Mouse (Mus musculus) MEL (cell line): ENCODE data around the gene Celf2.

Source experiments
- CHD2 ChIP-seq: IDR thresholded peaks from 2 replicates; pipeline ENCODE4 v1.6.1; 2011; ENCODE audit warnings: low read length, improper control_type of control experiment
- CTCF ChIP-seq, 3 experiments: IDR thresholded peaks in 2 of 3; conservative IDR thresholded peaks in 1 of 3; 2 replicates each; pipeline ENCODE4 v1.5.1; 2011 to 2012; ENCODE audit warnings: low read length in 3 of 3, low read depth in 2 of 3, mild to moderate bottlenecking in 2 of 3, improper control_type of control experiment in 1 of 3, inconsistent platforms in 1 of 3, mixed read lengths in 1 of 3, moderate library complexity in 1 of 3; ENCODE audit not compliant: control insufficient read depth in 1 of 3, insufficient read depth in 1 of 3, poor library complexity in 1 of 3, severe bottlenecking in 1 of 3
- GATA1 ChIP-seq: IDR thresholded peaks from 2 replicates; pipeline ENCODE4 v1.6.1; 2011; ENCODE audit warnings: low read depth, low read length, improper control_type of control experiment
- POLR2A ChIP-seq, 2 experiments: IDR thresholded peaks; 2 replicates each; pipeline ENCODE4 v1.6.1; 2011 to 2012; ENCODE audit warnings: low read length in 2 of 2, mild to moderate bottlenecking in 2 of 2, control low read depth in 1 of 2, improper control_type of control experiment in 1 of 2, low read depth in 1 of 2, moderate library complexity in 1 of 2; ENCODE audit not compliant: control insufficient read depth in 1 of 2, insufficient read depth in 1 of 2, poor library complexity in 1 of 2
- POLR2AphosphoS2 ChIP-seq: IDR thresholded peaks from 2 replicates; pipeline ENCODE4 v1.6.1; 2011; ENCODE audit warnings: low read length, improper control_type of control experiment
- RCOR1 ChIP-seq: IDR thresholded peaks from 2 replicates; pipeline ENCODE4 v1.6.1; 2012; ENCODE audit warnings: low read depth, mild to moderate bottlenecking, inconsistent platforms, low read length, improper control_type of control experiment
- TAL1 ChIP-seq: IDR thresholded peaks from 2 replicates; pipeline ENCODE4 v1.6.1; 2012; ENCODE audit warnings: mild to moderate bottlenecking, inconsistent platforms, low read length, moderate library complexity, mixed read lengths
- TCF12 ChIP-seq: IDR thresholded peaks from 2 replicates; pipeline ENCODE4 v1.6.1; 2014; ENCODE audit warnings: low read depth, mild to moderate bottlenecking, inconsistent platforms, low read length, improper control_type of control experiment, moderate library complexity
- UBTF ChIP-seq: IDR thresholded peaks from 2 replicates; pipeline ENCODE4 v1.6.1; 2012; ENCODE audit warnings: low read depth, mild to moderate bottlenecking, inconsistent platforms, low read length, improper control_type of control experiment, moderate library complexity, borderline replicate concordance; ENCODE audit not compliant: insufficient read depth

DNA sequence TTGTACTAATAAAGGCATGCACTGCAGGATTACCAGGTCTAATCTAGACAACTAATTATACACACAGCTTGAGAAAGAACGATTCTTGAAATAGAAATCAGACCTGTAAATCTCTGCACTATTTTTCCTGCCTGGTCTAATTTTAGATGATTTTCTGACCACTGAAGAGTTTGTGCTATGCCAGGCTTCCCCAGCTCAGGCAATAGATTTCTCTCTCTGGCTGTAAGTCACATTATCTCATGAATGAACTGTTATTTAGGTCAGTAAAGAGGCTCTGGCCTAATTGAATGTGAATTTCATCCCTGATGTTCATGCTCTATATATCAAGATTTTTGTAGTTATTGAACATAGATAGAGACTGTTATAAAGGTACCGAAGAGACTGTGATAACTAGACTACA lies 694.1 kb downstream of the Celf2 start:
- TF ChIP-seq POLR2AphosphoS2 (no peak), TAL1 (no peak), POLR2A (IDR thresholded peaks at IDR 0.05; ENCODE audit: control insufficient read depth in 1 of 2, insufficient read depth in 1 of 2, low read depth in 1 of 2, low read length in 2 of 2, poor library complexity in 1 of 2) (no peak), TCF12 (no peak), UBTF (no peak), RCOR1 (no peak), CHD2 (no peak), CTCF (IDR thresholded peaks at IDR 0.05 in 2 of 3, conservative IDR thresholded peaks at IDR 0.05 in 1 of 3; ENCODE audit: control insufficient read depth in 1 of 3, insufficient read depth in 1 of 3, low read depth in 2 of 3, low read length in 3 of 3, poor library complexity in 1 of 3, severe bottlenecking in 1 of 3) (no peak), GATA1 (no peak)
